ENCODE assay signal across 8 mouse cellular contexts in the genomic region with DNA sequence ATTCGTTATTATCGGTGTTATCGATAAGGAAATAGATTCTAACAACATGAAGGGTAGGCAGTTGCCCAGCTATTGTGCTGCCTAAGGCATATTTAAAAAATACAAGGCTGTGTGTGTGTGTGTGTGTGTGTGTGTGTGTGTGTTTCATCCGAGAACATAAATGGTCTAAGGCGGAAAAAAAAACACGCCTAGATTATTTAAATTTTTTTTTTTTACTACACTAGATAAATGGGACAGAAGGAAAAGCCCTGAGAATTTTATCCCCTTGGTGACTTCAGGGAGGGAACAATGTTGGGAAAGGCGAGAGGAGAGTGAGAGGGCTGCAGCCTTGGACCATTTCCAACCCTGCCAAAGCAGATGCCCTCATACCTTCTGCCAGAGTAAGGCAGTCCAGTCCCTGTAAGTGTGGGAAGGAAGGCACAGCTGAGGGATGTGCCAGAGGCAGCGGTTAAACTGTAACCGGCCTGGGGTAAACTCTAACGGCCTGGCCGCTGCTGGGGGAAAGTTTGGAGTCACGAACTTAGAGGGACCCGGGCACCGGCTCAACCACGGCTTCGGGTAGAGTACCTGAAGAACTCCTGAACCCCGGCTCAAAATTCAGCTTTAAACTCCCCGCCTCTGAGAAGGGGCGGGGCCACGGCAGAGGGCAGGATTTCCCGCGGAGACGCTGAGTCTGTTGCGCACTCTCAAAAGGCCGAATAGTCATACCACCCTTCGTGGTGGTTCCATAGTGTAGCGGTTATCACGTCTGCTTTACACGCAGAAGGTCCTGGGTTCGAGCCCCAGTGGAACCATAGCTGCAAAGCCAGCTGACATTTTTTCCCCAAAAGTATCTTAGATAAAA. TPM values are rescaled to one million over a fixed set of nuclear protein-coding genes. Genes with fewer than 3 reads are reported as not detected.
DNase-seq lines count a peak whose midpoint lies in the region; TF ChIP-seq lines count a peak whose summit lies in the region.

No protein-coding gene starts in this region.

- intact Hi-C loops in left cerebral cortex, adult 2 months (cut with DNase I), result loop anchor here (5.0 to 10.0 kb wide), 2 partner anchors 178 to 229 kb away; a partner anchor contains a TSS

- TF ChIP-seq POLR2A in cortical plate, adult 2 months (IDR thresholded peaks at IDR 0.05; ENCODE audit: extremely low read depth, insufficient read depth, low read length), result no peak

- DNase-seq in adipocyte (ENCODE audit: low spot score), result peak; percentile 93
- DNase-seq in gastrocnemius, adult 8-10 months (ENCODE audit: low spot score in 2 of 2), result peak; percentile 80 to 83
- peak; percentile 62 for DNase-seq in hindlimb bud, embryonic 11.5 days (ENCODE audit: extremely low spot score, low read depth, low spot score)
- peak; percentile 87 to 94 for DNase-seq in left cerebral cortex, adult 2 months (ENCODE audit: extremely low spot score in 1 of 2, low spot score in 2 of 2)
- DNase-seq in retina, postnatal 7 days (ENCODE audit: low read depth, low spot score), result peak; percentile 80
- peak; percentile 93 for DNase-seq in urinary bladder, adult 2 months (ENCODE audit: low spot score)

- 33% methylated on average over 30 of the region's 30 CpGs for WGBS in macrophage (ENCODE audit: missing documents)

- no peaks in the 10 kb centered on the region for H3K79me2 ChIP-seq in macrophage (ENCODE audit: inconsistent target)

- H3K36me3 ChIP-seq in macrophage (ENCODE audit: inconsistent target), result no peaks in the 10 kb centered on the region

- H3K4me3 ChIP-seq in cortical plate, adult 2 months (ENCODE audit: insufficient read depth, low read length), result peak overlapping the region; percentile 43; the same call in 1 of the 2 replicates
- H3K4me3 ChIP-seq in left cerebral cortex, adult 2 months, result peak overlapping the region; percentile 48
- peak overlapping the region; percentile 42 for H3K4me3 ChIP-seq in macrophage (ENCODE audit: inconsistent target)

- no peaks in the 10 kb centered on the region for H3K4me1 ChIP-seq in cortical plate, adult 2 months (ENCODE audit: control insufficient read depth, insufficient read depth, low read length)

- no peak for TF ChIP-seq CTCF in cortical plate, adult 2 months (IDR thresholded peaks at IDR 0.05; ENCODE audit: extremely low read depth, insufficient read depth, low read length)
- no peak; the same call in 1 of the 2 replicates for TF ChIP-seq CTCF in left cerebral cortex, adult 2 months (IDR thresholded peaks at IDR 0.05)

- no peak overlapping the region for H3K27ac ChIP-seq in cortical plate, adult 2 months (ENCODE audit: insufficient read depth, low read length)
- H3K27ac ChIP-seq in left cerebral cortex, adult 2 months, result no peak overlapping the region
- no peak overlapping the region for H3K27ac ChIP-seq in macrophage

RNA-seq across cellular contexts. Expression of a gene that starts 2.2 kb away (rescaled TPM):
- 0.06 TPM in 2 replicates for polyA plus RNA-seq in cortical plate, adult 2 months (2012; rRNA removed)
- total RNA-seq in gastrocnemius, adult 8-10 months (2022), result under 1 TPM in 1 of 4 experiments, not detected in 3; 0.60 TPM
- under 1 TPM in 1 of 2 experiments, not detected in 1; 0.34 TPM for total RNA-seq in left cerebral cortex, adult 2 months (2021)
- 1 to 10 TPM in 1 of 26 experiments, not detected in 25; 1.5 TPM for total RNA-seq in macrophage (2018; cell fraction: chromatin; rRNA removed)
- total RNA-seq in macrophage (2018; cell fraction: cytosol; rRNA removed), result under 1 TPM in 3 of 26 experiments, not detected in 23; 0.05 to 0.11 (median 0.09) TPM
- not detected for total RNA-seq in macrophage (2018; cell fraction: nucleus; rRNA removed)
- polyA plus RNA-seq in macrophage (2018), result not detected in 3 replicates
- 0.07 TPM in 1 of 2 replicates, not detected in the other for polyA plus RNA-seq in urinary bladder, adult 2 months (2012; rRNA removed)

RNA-seq across cellular contexts. Expression of a gene that starts 30.0 kb away (rescaled TPM):
- polyA plus RNA-seq in cortical plate, adult 2 months (2012; rRNA removed), result 0.32 and 1.0 TPM in 2 replicates
- not detected for total RNA-seq in gastrocnemius, adult 8-10 months (2022)
- total RNA-seq in left cerebral cortex, adult 2 months (2021), result 1 to 10 TPM; 2.0 to 2.6 TPM
- not detected for total RNA-seq in macrophage (2018; cell fraction: chromatin; rRNA removed)
- total RNA-seq in macrophage (2018; cell fraction: cytosol; rRNA removed), result not detected
- not detected for total RNA-seq in macrophage (2018; cell fraction: nucleus; rRNA removed)
- not detected in 3 replicates for polyA plus RNA-seq in macrophage (2018)
- polyA plus RNA-seq in urinary bladder, adult 2 months (2012; rRNA removed), result 0.03 TPM in 1 of 2 replicates, not detected in the other
